ENCODE assay signal across 7 mouse cellular contexts in genomic region chr2:120731877-120732530, GRCm38 (mm10).
DNase-seq lines count a peak whose midpoint lies in the region; ATAC-seq and TF ChIP-seq lines count a peak whose summit lies in the region.

No protein-coding gene starts in this region.

- 37% methylated on average over 7 of the region's 7 CpGs for WGBS in neural tube, embryonic 11.5 days
- 51% methylated on average over 7 of the region's 7 CpGs for WGBS in limb, embryonic 11.5 days
- 31% methylated on average over 7 of the region's 7 CpGs for WGBS in stomach, embryonic 14.5 days

- H3K27me3 ChIP-seq in neural tube, embryonic 11.5 days (ENCODE audit: control insufficient read depth, insufficient read depth, low read length): no peaks in the 10 kb centered on the region
- no peaks in the 10 kb centered on the region for H3K27me3 ChIP-seq in limb, embryonic 11.5 days (ENCODE audit: control insufficient read depth, insufficient read depth, low read length)
- H3K27me3 ChIP-seq in stomach, embryonic 14.5 days (ENCODE audit: control insufficient read depth, insufficient read depth, low read length): no peaks in the 10 kb centered on the region

- H3K4me1 ChIP-seq in neural tube, embryonic 11.5 days (ENCODE audit: control insufficient read depth, insufficient read depth, low read length): peaks cover 20% of the 10 kb centered on the region
- H3K4me1 ChIP-seq in embryonic fibroblast, embryonic 13.5 days (ENCODE audit: control insufficient read depth, insufficient read depth, low read length): peaks cover 4% of the 10 kb centered on the region
- H3K4me1 ChIP-seq in limb, embryonic 11.5 days (ENCODE audit: control insufficient read depth, insufficient read depth, low read length): peaks cover 10% of the 10 kb centered on the region; the same call in 1 of the 2 replicates
- peaks cover 12% of the 10 kb centered on the region; the same call in 1 of the 2 replicates for H3K4me1 ChIP-seq in stomach, embryonic 14.5 days (ENCODE audit: control insufficient read depth, insufficient read depth, low read length)

- H3K36me3 ChIP-seq in neural tube, embryonic 11.5 days (ENCODE audit: control insufficient read depth, insufficient read depth, low read length): peaks cover 2% of the 10 kb centered on the region
- H3K36me3 ChIP-seq in limb, embryonic 11.5 days (ENCODE audit: control insufficient read depth, insufficient read depth, low read length): peaks cover 6% of the 10 kb centered on the region; the same call in 1 of the 2 replicates
- H3K36me3 ChIP-seq in stomach, embryonic 14.5 days (ENCODE audit: control insufficient read depth, insufficient read depth, low read length): peaks cover 12% of the 10 kb centered on the region

- no peak for TF ChIP-seq CTCF in embryonic fibroblast, embryonic 13.5 days (IDR thresholded peaks at IDR 0.05; ENCODE audit: borderline replicate concordance, insufficient read depth, low read length)

- TF ChIP-seq POLR2A in embryonic fibroblast, embryonic 13.5 days (IDR thresholded peaks at IDR 0.05; ENCODE audit: low read depth, low read length): no peak

- H3K4me3 ChIP-seq in neural tube, embryonic 11.5 days (ENCODE audit: low read depth, low read length): peak overlapping the region; percentile 98
- peak overlapping the region; percentile 86 for H3K4me3 ChIP-seq in embryonic fibroblast, embryonic 13.5 days (ENCODE audit: insufficient read depth, low read length)
- H3K4me3 ChIP-seq in limb, embryonic 11.5 days (ENCODE audit: low read depth, low read length): peak overlapping the region; percentile 95
- H3K4me3 ChIP-seq in stomach, embryonic 14.5 days (ENCODE audit: low read depth, low read length): peak overlapping the region; percentile 96

- no peak for ATAC-seq in neural tube, embryonic 11.5 days (ENCODE audit: insufficient read depth, low FRiP score, low TSS enrichment)
- no peak; the same call in 1 of the 2 replicates for ATAC-seq in limb, embryonic 11.5 days (ENCODE audit: insufficient number of reproducible peaks, low FRiP score, low TSS enrichment, low read depth)
- ATAC-seq in stomach, embryonic 14.5 days (ENCODE audit: insufficient number of reproducible peaks, insufficient read depth, low FRiP score, low read depth): no peak

- peak overlapping the region; percentile 78; the same call in 1 of the 2 replicates for H3K27ac ChIP-seq in neural tube, embryonic 11.5 days (ENCODE audit: low read depth, low read length)
- peak overlapping the region; percentile 62 for H3K27ac ChIP-seq in embryonic fibroblast, embryonic 13.5 days (ENCODE audit: insufficient read depth, low read length)
- H3K27ac ChIP-seq in limb, embryonic 11.5 days (replicated peaks; ENCODE audit: low read depth, low read length): peak overlapping the region; percentile 83; the same call in 1 of the 2 replicates
- H3K27ac ChIP-seq in stomach, embryonic 14.5 days (ENCODE audit: low read length): peak overlapping the region; percentile 94

- H3K9me3 ChIP-seq in neural tube, embryonic 11.5 days (ENCODE audit: control insufficient read depth, low read length): no peaks in the 10 kb centered on the region
- H3K9me3 ChIP-seq in limb, embryonic 11.5 days (ENCODE audit: control insufficient read depth, low read length): no peaks in the 10 kb centered on the region
- H3K9me3 ChIP-seq in stomach, embryonic 14.5 days (ENCODE audit: control insufficient read depth, low read depth, low read length): no peaks in the 10 kb centered on the region

- peak overlapping the region; percentile 91 for H3K9ac ChIP-seq in neural tube, embryonic 11.5 days (ENCODE audit: low read length)
- peak overlapping the region; percentile 45; the same call in 1 of the 2 replicates for H3K9ac ChIP-seq in limb, embryonic 11.5 days (ENCODE audit: low read length)
- H3K9ac ChIP-seq in stomach, embryonic 14.5 days (replicated peaks; ENCODE audit: low read depth, low read length): no peak overlapping the region

- peak overlapping the region; percentile 98 for H3K4me2 ChIP-seq in neural tube, embryonic 11.5 days (ENCODE audit: low read depth)
- peak overlapping the region; percentile 94 for H3K4me2 ChIP-seq in limb, embryonic 11.5 days (ENCODE audit: low read depth, severe bottlenecking)
- H3K4me2 ChIP-seq in stomach, embryonic 14.5 days (replicated peaks; ENCODE audit: low read depth, low read length): peak overlapping the region; percentile 94

- DNase-seq in neural tube, embryonic 11.5 days (ENCODE audit: low spot score): no peak
- DNase-seq in neural tube, embryonic 10.5 days (ENCODE audit: extremely low spot score, low spot score): no peak
- DNase-seq in limb, embryonic 11.5 days (ENCODE audit: low spot score): no peak
- no peak for DNase-seq in urinary bladder, postnatal 36 days (ENCODE audit: low spot score in 2 of 2)
- no peak for DNase-seq in frontal cortex, postnatal 25 days (ENCODE audit: low spot score in 2 of 2)
